Mouse (Mus musculus) mouse trophoblast stem cell (cell line): ENCODE results near the gene Nhlh2.

Experiments
- in situ Hi-C, 2 experiments: fragments of 300-500 bp; cut with MseI, MboI; formaldehyde crosslinking; loops; 2 replicates in 1 of 2; 3 replicates in 1 of 2; pipeline ENCODE4 v1.15.1; 2025

Gene Nhlh2

DNA sequence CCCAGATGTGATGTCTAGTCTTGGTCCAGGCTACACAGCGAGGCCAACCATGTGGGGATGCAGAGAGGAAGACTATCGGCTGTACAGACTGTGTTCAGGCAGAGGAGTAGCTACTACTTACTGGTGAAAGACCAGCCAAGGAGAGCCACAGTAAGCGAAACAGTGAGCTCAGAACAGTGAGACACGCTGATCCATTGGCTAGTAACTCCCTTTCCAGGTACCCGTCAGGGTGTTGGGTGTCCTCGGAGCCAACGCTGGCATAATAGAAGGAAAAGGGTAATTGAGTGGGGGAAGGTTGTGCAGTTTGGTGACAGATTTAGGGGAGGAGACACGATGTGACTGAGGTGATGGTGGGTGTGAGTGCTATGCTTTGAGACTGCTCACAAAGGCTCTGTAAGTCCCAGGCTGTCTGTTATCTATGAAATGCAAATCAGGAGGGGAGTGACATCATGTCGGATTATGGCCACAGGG lies 15.1 kb downstream of the Nhlh2 start:
- in situ Hi-C loops, result no loop called here

DNA sequence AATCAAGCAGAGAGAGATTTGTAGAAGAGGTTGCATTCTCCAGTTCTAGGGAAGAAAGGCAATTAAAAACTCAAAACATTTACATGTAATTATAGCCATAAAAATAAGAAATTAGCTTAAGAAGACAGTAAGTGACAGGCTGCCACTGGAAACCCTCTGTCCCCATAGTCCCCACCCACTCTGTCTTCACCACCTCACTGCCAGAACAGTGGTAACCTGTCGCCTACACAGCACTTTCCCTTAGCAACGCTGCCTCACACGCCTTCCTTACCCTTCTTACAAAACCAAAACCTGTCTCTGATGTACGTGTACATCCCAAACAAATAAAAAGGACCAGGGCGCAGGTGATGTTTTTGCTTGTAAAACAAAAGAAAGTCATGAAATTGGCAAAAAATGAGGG lies 15.8 kb downstream of the Nhlh2 start:
- in situ Hi-C loops, result no loop called here

GRCm38 (mm10) chr3:102027880-102028279 lies 18.0 kb downstream of the Nhlh2 start:
- in situ Hi-C loops, result no loop called here

GRCm38 (mm10) chr3:102037806-102038205 lies 27.9 kb downstream of the Nhlh2 start:
- in situ Hi-C loops, result no loop called here

GRCm38 (mm10) chr3:102038608-102039007 lies 28.7 kb downstream of the Nhlh2 start:
- in situ Hi-C loops, result no loop called here

DNA sequence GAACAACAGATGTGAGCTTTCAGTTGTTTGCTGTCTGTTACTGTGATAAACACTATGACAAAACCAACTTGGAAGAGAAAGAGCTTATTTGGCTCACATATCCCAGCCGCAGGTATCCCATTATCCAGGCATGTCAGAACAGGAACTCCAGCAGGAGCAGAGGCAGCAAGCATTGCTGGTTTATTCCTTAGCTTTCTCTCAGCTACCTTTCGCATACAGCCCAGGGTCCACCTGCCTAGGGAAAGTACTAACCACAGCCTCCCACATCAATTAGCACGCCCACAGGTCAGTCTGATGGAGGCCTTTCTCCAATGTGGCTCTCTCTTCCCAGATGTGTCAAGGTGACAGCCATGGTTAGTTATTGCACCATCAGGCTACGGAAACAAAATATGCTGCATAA lies 31.8 kb downstream of the Nhlh2 start:
- in situ Hi-C loops, result no loop called here

- in situ Hi-C loops, result no loop called here
These were observed 35.2 kb downstream of the Nhlh2 start for GRCm38 (mm10) chr3:102045071-102045470.

GRCm38 (mm10) chr3:102047532-102047931 lies 37.7 kb downstream of the Nhlh2 start:
- in situ Hi-C loops, result no loop called here

DNA sequence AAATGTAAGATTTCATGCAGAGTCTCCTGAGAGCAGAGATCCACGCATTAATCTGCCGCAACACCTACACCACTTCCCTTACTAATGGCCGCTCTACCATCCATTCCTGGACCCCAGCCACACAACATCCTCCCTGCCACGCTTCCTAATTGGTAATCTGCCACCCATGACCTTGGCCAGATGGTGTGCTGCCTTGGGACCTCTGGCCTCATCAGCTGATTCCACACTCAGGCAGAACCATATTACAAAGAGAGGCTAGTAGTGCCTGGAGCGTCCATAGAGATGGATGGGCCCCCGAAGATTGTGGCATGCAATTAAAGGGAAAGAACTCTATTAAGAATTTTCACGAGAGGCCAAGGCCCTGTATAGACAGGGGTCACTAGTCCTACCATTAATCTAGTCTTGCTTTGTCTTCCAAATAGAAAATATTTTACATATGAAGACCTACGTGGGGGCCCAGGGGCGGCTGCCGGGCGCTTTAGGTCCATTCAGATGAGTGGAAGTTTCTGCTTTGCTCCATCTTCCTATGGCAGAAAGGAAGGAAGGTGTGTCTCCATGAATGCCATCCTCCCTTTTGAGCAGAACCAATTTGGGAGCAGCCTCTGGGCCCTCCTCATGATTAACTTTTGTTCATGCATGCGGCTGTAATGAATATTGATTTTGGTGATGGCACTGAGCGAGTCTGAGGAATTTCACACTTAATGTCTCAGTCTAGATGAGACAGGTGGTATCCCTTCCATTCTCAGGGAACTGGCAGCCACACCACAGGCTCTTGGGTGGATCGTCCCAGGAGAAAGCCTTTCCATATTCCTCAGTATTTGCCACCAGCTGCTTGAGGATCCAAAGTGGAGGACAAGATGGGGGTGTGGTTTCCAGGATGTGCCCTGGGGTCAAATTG lies 39.6 kb downstream of the Nhlh2 start:
- in situ Hi-C loops, result no loop called here

DNA sequence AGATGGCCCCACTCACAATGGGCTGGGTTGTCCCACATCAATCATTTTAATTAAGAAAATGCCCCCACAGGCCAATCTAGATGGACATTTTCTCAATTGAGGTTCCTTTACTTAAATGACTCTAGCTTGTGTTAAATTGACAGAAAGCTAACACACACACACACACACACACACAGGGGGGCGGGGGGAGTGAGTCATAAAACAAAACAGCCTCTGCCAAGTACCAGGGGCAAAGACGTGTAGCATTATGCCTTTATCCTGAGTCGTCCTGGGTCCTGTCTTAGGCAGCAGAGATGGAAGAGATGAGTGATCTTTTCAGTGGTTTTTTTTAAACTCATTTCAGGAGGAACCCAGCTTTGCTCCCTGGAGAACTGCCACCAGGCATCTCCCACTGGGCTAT lies 42.2 kb downstream of the Nhlh2 start:
- in situ Hi-C loops, result no loop called here

GRCm38 (mm10) chr3:102053293-102053692 lies 43.4 kb downstream of the Nhlh2 start:
- in situ Hi-C loops, result no loop called here

- in situ Hi-C loops, result no loop called here
These were observed 46.0 kb downstream of the Nhlh2 start for GRCm38 (mm10) chr3:102055878-102056277.

- in situ Hi-C loops, result no loop called here
These were observed 50.2 kb downstream of the Nhlh2 start for GRCm38 (mm10) chr3:102060065-102060464.

- in situ Hi-C loops, result no loop called here
These were observed 52.2 kb downstream of the Nhlh2 start for GRCm38 (mm10) chr3:102061923-102062670.

DNA sequence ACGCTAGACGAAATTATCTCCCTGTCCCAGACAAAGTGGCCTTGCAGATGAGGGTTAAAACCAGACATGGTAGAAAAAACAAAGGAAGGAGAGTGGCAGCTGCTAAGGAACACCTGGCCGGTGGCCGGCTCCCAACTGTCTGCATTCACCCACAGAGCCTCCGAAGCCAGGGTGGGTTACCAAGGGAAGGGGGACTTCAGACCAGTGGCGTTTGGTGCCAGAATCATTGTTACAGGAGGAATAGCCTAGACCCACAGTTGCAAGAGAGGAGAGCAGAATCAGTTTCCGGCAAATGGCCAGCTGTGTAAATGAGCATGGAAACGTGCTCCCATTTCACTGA lies 52.8 kb downstream of the Nhlh2 start:
- in situ Hi-C loops, result no loop called here

DNA sequence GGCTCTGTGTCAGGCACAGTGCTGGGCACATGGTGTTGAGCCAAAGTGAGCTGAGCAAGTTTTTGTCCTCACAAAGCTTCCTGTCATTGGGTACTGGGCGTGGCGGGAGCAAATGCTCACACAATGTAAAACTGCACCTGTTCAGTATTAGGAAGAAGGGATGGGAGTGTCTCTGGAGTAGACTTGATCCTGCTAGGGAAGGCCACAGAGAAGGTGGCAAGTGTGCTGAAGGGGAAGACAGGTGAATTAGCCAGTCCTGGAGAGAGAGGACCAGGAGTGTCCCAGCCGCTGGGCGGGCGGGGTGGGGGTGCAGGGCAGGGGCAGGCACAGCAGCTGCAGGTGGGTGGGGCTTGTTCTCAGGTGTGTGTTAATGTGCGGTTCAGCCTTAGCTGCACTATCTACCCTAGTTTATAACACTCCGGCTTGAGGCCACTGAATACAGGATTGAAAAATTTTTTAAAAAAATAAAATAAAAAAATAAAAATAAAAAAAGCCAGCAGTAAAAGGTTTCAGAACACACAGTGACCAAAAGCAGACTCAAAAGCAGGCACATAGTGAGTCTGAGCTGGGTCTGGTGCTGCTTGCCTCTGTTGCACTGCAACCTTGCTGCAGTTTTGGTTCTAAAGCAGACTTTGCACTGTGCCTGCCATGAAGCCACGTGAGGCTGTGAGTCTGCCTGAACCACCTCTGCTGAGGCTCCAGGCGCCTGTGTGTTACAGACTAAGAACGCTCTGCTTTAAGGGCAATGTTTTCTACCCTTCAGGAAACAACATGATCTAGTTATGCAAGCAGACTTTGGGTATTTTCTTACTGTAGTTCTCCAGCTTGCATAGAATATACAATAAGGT lies 53.6 kb downstream of the Nhlh2 start:
- in situ Hi-C loops, result no loop called here

- in situ Hi-C loops, result no loop called here
These were observed 54.7 kb downstream of the Nhlh2 start for GRCm38 (mm10) chr3:102064566-102064965.
